Mouse (Mus musculus) adrenal gland, postnatal 14 days (tissue): ENCODE data around the gene Retreg2. TPM values are rescaled to one million over a fixed set of nuclear protein-coding genes. Genes with fewer than 3 reads are reported as not detected.

Experiments
- DNase-seq: peaks from one replicate; pipeline ENCODE4 v3.0.0; 2021; ENCODE audit warnings: mixed read lengths
- total RNA-seq: library from RNA; stranded (reverse); gene quantifications from 2 replicates; pipeline ENCODE4 v1.2.3, GENCODE M21; 2021

The Retreg2 gene
- total RNA-seq, 1 experiment from 2014 or later, result 78.4 TPM

DNA sequence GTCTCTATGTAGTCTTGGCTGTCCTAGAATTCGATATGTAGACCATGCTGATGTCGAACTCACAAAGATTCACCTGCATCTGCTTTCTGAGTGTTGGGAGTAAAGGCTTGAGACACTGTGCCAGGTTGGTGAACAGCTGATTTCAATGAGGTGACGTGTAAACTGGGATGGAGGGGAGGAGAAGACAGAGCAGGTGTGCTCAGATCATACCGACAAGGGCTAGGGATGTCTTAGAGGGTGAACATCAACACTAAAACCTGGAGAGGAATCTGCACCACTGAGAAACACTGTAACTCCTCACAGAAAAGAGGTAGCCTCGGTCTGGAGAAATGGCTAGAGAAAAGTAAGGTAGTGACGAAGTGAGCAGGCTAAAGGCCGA, 25.5 kb downstream of the Retreg2 start:
- no peak for DNase-seq

DNA sequence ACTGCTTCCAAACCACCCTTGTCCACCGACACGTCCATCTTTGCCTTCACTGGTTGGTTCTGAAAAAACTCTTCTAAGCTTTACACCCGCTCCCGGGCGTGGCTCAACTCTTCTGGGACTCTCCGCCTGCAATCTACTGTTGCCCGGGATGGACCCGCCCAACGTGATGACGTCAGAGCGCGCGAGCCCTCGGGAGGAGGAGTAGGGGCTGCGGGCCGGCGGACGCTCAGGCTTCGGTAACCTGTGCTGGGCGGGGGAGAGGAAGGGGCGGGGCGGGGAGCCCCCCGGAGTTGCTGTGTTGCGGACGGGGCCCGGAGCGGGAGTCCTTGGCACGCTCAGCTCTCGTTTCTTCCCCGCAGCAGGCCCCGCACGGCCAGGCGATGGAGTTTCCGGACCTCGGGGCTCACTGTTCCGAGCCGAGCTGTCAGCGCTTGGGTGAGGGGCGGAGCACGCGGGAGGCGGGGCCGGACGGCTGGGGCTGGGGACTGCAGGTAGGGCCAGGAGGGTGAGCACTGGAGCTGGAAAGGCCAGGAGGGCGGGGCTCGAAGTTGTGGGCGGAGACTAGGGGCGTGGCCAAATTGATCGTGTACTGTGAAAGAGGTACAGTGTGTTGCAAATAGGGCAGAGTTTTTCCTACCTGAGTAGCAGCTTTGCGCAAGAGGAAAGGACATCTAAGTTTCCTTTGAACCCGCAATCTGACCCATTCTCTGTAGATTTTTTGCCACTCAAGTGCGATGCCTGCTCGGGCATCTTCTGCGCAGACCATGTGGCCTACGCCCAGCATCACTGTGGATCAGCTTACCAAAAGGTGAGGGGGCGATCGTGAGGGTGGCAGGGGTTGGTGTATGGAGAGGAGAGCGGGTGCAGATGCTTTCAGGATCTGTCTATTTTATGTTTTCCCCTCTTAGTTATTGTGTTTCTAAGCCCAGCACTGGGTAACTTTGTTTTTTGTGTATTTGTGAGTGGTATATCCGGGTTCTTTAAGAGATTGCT, 26.2 kb downstream of the Retreg2 start, which contains the start of gene Zfand2b:
Gene Zfand2b (plus strand): TSS at position 175 of the 993 bp plus-strand sequence.
- DNase-seq, result peak; percentile 98

DNA sequence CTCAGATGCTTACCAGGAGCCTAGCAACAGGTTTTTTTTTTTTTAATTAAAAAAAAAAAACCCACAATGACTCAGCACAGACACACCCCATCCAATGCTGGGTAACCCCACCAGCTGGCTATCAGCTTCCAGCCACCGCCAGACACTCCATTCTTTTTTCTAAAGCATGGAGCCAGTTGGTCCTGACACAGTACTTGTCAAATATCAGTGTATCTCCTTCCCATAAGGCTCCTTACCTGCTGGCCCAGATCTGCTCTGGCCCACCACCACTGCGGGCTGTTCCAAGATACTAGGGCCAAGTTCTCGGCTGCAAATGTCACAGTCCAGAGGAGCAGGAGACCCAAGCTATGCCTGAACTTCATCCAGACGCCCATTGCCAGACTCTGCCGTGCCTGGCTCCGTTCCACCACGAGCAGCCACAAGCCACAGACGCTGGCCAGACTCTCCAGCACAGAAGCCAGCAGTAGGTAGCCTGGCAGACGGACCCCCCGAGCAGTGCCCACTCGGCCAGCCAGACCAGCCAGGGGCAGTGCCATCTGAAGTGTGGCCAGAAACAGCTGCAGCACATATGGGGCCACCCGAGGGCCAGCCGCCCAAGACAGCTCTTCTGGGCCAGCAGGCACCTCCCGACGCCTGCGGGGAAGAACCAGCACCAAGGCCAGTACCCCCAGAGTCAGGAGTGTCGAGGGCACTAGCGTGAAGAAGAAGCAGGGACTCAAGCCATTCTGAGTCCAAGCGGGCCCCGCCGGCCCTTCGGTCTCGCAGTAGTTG, 36.9 kb downstream of the Retreg2 start:
- DNase-seq, result peak; percentile 57

DNA sequence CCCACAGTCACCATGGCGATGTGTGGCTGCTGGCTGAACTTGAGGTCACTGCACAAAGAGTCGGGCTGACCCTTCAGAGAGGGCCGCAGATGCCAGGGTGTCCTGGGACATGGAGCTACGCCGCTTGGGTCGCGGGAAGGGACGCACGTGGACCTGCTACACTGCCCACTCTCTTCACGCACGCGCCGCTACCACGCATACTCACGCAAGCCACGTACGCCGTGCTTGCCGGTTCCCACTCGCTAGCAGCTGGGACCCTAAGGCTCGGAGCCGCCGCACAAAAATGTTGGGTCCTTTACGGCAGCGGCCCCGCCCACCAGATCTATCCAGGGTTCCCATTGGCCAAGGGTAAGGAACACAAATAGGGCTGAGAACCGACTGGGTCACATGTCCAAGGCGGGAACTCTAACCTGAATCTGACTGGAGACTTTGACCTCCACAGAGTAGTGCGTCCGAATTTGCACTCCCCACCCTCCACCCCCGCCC, 37.6 kb downstream of the Retreg2 start, which contains the start of gene Abcb6:
Gene Abcb6 (minus strand): TSS at position 288 of the 486 bp plus-strand sequence.
- peak; percentile 93 for DNase-seq

DNA sequence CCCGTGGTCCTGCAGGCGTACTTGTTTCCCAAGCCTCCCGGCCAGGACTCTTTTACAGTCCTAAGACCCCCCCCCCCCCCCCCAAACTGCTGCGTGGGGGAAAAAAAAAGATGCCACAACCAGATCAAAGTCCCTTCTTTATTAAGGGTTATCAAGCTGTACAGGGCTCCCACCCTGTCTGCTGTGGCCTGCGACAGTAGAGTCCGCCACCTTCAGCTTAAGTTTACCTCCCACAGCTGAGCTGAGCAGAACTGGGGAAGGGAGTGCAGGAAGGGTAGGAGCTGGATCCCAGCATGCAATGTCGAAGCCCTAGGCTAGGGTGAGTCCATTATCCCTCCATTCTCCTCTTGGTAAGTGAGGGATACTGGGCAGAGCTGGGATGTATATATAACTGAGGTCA, 38.2 kb downstream of the Retreg2 start:
- no peak for DNase-seq

DNA sequence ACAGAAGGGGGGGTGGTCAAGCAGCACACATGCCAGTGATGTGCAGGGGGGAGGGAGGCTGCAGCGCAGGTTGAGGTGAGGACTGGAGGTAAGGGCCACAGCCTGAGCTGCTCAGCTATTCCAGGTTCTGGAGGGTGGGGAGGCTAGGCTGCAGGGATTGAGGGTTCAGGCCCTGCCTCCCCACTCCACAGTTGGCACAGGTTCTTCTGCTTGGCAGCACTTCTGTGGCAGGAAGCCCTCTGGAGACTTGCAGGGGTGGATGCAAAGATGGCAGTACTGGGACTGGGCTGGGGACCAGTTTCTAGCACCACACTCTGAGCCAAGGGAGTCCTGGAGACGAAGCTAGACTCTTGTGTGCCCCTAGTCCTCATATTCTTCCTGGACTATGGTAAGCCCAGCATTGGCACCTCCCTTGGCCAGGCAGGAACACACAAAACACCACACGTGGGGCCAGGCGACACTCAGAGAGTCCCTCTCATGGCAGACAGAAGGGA, 38.8 kb downstream of the Retreg2 start:
- DNase-seq, result no peak

DNA sequence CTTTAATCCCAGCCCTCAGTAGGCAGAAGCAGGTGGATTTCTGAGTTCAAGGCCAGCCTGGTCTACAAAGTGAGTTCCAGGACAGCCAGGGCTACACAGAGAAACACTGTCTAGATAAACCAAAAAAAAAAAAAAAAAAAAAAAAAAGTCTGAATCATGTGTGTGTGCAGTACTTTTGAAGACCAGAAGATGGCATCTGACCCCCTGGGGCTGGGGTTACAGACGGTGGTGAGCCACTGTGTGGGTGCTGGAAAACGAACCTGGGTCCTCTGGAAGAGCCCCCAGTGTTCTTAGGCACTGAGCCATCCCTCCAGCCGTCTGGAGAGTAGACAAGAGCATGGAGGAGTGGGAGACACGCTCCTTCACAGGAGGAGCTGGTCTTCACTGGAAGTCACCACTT, 39.6 kb downstream of the Retreg2 start:
- DNase-seq, result no peak

DNA sequence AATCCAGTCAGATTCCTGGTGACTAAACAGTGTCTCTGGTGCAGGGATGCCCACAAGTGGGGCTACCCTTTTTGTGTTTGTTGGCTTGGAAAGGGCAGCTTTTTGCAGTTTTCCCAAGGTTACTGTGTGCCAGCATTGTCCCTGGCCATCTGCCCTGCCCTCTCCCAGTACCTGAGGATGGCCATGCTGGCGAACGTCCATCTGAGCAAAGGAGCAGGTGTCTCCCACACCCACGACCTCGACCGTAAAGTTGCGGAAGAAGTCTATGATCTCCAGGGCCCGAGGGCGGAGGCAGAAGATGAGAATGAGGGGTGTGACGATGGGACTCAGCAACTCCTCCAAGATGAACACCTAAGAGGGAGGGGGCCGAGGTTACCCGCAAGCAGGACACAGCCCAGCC, 42.9 kb downstream of the Retreg2 start:
- no peak for DNase-seq

DNA sequence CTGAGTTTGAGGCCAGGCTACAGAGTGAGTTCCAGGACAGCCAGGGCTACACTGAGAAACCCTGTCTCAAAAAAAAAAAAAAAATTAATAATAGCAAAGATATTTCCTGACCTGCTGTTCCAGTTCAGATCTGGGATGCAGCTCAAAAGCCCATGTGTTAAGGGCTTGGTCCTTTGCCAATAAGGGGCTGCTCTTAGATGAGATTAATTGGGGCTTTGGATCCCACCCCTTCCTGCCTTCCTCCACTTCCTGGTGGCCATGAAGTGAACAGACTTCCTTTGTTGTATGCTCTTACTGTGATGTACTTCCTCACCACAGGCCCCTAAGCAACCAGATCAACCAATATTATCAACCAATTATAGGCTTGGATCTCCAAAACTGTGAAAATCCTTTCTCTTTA, 44.5 kb downstream of the Retreg2 start:
- DNase-seq, result no peak

DNA sequence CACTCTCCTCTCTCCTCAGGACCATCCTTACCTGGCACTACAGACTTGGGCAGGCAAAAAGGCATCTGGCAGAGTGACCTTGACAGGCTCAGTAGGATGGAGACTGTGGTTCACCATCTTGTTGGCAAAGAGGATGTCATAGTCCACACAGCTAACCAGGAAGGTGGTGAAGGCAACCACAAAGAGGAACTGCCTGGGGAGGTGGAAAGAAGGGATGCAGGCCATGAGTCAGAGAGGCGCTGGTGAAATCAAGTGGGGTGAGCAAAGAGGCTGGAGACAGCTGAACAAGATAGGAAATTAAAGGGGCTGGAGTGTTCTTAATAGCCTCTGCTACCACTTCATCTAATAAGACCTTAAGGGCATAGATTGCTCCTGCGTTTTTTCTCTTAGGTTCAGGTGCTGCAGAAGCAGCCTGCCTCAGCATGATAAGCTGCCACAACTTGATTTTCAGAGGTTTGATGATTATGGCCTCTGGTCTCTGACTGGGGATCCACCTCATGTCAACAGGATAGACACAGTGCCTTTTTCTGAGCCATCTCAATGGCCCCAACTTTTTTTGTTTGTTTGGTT, 45.4 kb downstream of the Retreg2 start:
- no peak for DNase-seq

DNA sequence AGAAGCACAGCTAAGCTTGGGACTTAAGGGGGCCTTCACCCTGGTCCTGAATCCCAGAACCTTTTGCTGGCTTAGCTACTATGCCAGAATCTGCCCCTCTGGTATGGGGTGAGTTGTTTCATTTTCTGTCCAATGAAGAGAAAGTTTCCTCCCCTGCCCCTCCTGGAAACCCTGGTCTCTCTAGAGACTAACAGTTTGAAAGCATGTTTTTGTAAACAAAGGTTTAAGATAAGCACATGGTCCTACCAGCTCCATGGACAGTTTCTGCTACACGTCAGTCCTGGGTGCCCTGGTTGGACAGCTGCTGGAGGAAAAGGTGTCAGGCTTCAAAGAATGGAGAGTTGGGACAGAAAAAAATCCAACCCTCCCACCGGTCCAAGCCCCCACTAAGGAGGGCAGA, 48.0 kb downstream of the Retreg2 start:
- DNase-seq, result no peak

DNA sequence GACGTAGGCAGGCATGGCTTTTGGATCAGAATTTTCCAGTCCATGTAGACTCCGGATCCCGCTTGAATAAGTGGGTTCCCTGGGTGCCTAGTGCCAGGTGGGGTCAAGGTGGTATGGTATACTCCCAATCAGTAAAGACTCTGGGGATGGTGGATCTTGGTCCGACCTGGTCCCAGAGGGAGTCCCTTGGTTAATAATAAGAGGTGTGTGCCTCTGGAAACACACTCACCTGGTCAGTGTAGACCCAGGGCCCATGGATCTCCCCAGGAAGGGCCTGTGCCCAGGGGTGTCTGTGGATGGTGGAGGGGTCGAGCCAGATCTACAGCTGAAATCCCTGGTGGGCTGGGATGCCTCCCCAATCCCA, 48.7 kb downstream of the Retreg2 start:
- DNase-seq, result no peak

DNA sequence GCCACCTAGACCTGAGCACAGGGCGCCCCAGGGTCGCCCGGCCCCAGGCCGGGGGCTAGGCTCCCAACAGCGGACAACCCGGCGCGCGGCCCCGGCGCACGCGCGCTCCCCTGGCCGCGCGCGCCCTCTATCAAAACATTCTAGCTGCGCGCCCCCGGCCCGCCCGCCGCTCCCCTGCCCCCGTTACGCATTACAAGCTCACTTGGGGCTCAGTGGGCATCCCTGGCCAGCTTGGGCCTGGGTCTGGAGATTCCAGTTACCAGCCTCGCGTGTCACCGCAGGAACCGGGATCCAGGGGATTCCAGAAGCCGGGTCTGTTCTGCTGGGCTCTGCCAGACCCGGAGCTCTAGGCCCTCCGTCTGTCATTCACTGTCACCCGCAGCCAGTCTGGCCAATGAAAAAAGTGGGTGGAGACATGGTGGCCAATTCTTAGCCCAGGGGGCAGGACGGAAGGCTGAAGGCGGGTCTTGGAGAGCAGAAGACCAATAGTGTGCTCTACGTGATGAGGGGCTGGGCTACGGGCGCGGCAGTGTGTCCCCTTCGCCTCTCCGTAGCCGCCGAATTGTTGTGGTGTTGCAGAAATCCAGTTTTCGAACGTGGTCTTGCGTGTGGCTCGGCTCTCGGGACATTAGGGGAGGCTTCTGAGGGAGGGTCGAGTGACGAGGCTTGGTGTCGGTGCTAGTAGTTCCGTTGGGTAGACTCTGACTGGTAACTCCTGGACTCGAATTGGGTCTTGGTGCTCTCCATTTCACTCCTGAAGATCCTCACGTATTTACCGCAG, 49.2 kb downstream of the Retreg2 start, which contains the start of the genes Ankzf1 and Atg9a:
Gene Ankzf1 (plus strand): TSS at position 530 of the 781 bp plus-strand sequence.
Gene Atg9a (minus strand): TSS at position 575 of the 781 bp plus-strand sequence.
- peak; percentile 97 for DNase-seq

DNA sequence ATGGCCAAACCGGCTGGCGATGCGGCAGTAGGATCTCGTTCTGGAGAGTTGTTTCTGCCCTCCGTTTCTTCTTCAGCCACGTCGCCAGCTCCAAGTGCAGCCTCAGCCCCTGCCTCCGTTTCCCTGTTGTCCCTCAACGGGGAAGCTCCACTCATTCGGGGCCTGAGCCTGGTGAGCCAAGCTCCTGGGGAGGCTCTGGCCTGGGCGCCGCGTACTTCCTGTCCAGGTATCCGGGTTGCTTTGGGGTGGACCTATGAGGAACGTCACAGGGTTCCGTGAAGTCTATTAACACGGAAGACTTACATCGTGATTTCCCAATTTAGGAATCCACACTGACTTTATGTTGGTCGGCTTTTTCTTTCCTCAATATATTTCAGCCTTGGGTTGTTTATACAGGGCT, 49.9 kb downstream of the Retreg2 start:
- peak; percentile 69 for DNase-seq

Other genes with a start within 250 kb of the Retreg2 start
- gene Cryba2, start 249.6 kb upstream of the Retreg2 start, total RNA-seq, result 0.44 and 1.2 TPM in 2 replicates
- gene Cfap65, start 207.2 kb upstream of the Retreg2 start, total RNA-seq, result not detected in 2 replicates
- 0.22 TPM in 1 of 2 replicates, not detected in the other for gene Ihh, start 191.1 kb upstream of the Retreg2 start, total RNA-seq
- 4.3 and 5.9 TPM in 2 replicates for gene Nhej1, start 17.6 kb upstream of the Retreg2 start, total RNA-seq
- 0.71 TPM in 1 of 2 replicates, not detected in the other for gene Slc23a3, start 8.9 kb upstream of the Retreg2 start, total RNA-seq
- 35.0 and 47.1 TPM in 2 replicates for gene Cnppd1, start 67 bp upstream of the Retreg2 start, total RNA-seq
- gene Zfand2b, start 25.9 kb downstream of the Retreg2 start, total RNA-seq, result 26.3 and 33.5 TPM in 2 replicates
- 37.0 and 44.5 TPM in 2 replicates for gene Abcb6, start 37.6 kb downstream of the Retreg2 start, total RNA-seq
- 14.4 and 19.8 TPM in 2 replicates for gene Ankzf1, start 49.4 kb downstream of the Retreg2 start, total RNA-seq
- 36.0 and 36.4 TPM in 2 replicates for gene Atg9a, start 49.4 kb downstream of the Retreg2 start, total RNA-seq
- gene Glb1l, start 68.0 kb downstream of the Retreg2 start, total RNA-seq, result 18.0 and 24.7 TPM in 2 replicates
- gene Stk16, start 68.1 kb downstream of the Retreg2 start, total RNA-seq, result 95.6 and 104 TPM in 2 replicates
- 42.9 and 53.1 TPM in 2 replicates for gene Tuba4a, start 77.1 kb downstream of the Retreg2 start, total RNA-seq
- not detected in 2 replicates for gene A630095N17Rik, start 89.3 kb downstream of the Retreg2 start, total RNA-seq
- 49.3 and 66.8 TPM in 2 replicates for gene Dnajb2, start 93.6 kb downstream of the Retreg2 start, total RNA-seq
- gene Ptprn, start 121.7 kb downstream of the Retreg2 start, total RNA-seq, result 46.5 and 57.2 TPM in 2 replicates
- 119 and 126 TPM in 2 replicates for gene Resp18, start 135.6 kb downstream of the Retreg2 start, total RNA-seq
- gene Dnpep, start 175.2 kb downstream of the Retreg2 start, total RNA-seq, result 92.5 and 101 TPM in 2 replicates
- gene Des, start 217.6 kb downstream of the Retreg2 start, total RNA-seq, result 19.8 and 26.9 TPM in 2 replicates
- gene Speg, start 232.5 kb downstream of the Retreg2 start, total RNA-seq, result 11.0 and 18.3 TPM in 2 replicates